Mouse (Mus musculus) retina, embryonic 14.5 days (tissue): ENCODE results near the gene Olfr658.
A peak's percentile ranks its signal among the peaks of the same experiment; 100 is the strongest.

ENCODE experiments used
- DNase-seq: peaks from one replicate; pipeline ENCODE4 v3.0.0-alpha.2; 2015; ENCODE audit warnings: low spot score

Gene Olfr658

GRCm38 (mm10) chr7:104646841-104647482, at the start of gene Olfr658:
Gene Olfr658 (minus strand): TSS chr7:104647305.
- DNase-seq, result peak; percentile 54

- no peak for DNase-seq
These were observed 39.1 kb upstream of the Olfr658 start, which contains the start of gene Olfr661 for GRCm38 (mm10) chr7:104686201-104686600. Gene Olfr661 (plus strand): TSS chr7:104686501.

GRCm38 (mm10) chr7:104666453-104666852, 19.3 kb upstream of the Olfr658 start, which contains the start of gene Olfr659:
Gene Olfr659 (plus strand): TSS chr7:104666753.
- DNase-seq, result no peak

GRCm38 (mm10) chr7:104624494-104624893, 22.6 kb downstream of the Olfr658 start, which contains the start of gene Olfr657:
Gene Olfr657 (plus strand): TSS chr7:104624794.
- no peak for DNase-seq

- no peak for DNase-seq
These were observed 33.5 kb downstream of the Olfr658 start, which contains the start of gene Olfr656 for GRCm38 (mm10) chr7:104613655-104614054. Gene Olfr656 (plus strand): TSS chr7:104613955.

GRCm38 (mm10) chr7:104604727-104605126, 42.4 kb downstream of the Olfr658 start:
- DNase-seq, result no peak

GRCm38 (mm10) chr7:104603173-104603572, 43.9 kb downstream of the Olfr658 start:
- DNase-seq, result peak; percentile 7

- no peak for DNase-seq
These were observed 45.4 kb downstream of the Olfr658 start, which contains the start of gene Olfr655 for GRCm38 (mm10) chr7:104601679-104602078. Gene Olfr655 (minus strand): TSS chr7:104601779.
